Mouse (Mus musculus) embryonic facial prominence, embryonic 15.5 days (tissue): ENCODE measurements around the gene Lsm7. TPM values are rescaled to one million over a fixed set of nuclear protein-coding genes. Genes with fewer than 3 reads are reported as not detected.
"Not testable (repeated sequence)": the region's sequence is repeated elsewhere in the genome, so short reads cannot be mapped to it uniquely, and the experiment has no call there.

Experiments used
- ATAC-seq: fragments of 200-750 bp; cut with Nextera tagmentation; 2 replicates; pipeline ENCODE4 v1.8.0; 2017; ENCODE audit warnings: low read depth, moderate TSS enrichment; ENCODE audit not compliant: insufficient number of reproducible peaks, low FRiP score, low TSS enrichment
- H3K27ac ChIP-seq: fragments of 300-500 bp; sonication (generic); replicated peaks from 2 replicates; pipeline ENCODE4 v1.5.1; 2015; ENCODE audit warnings: mild to moderate bottlenecking, inconsistent platforms
- H3K27me3 ChIP-seq: fragments of 300-500 bp; sonication (generic); 2 replicates; pipeline ENCODE4 v1.6.1; 2015; ENCODE audit warnings: inconsistent platforms
- H3K36me3 ChIP-seq: fragments of 300-500 bp; sonication (generic); 2 replicates; pipeline ENCODE4 v1.6.1; 2015; ENCODE audit warnings: mild to moderate bottlenecking, inconsistent platforms
- H3K4me1 ChIP-seq: fragments of 300-500 bp; sonication (generic); 2 replicates; pipeline ENCODE4 v1.6.1; 2015; ENCODE audit warnings: inconsistent platforms
- H3K4me2 ChIP-seq: fragments of 300-500 bp; sonication (generic); replicated peaks from 2 replicates; pipeline ENCODE4 v1.6.1; 2015; ENCODE audit warnings: mild to moderate bottlenecking, inconsistent platforms
- H3K4me3 ChIP-seq: fragments of 300-500 bp; sonication (generic); replicated peaks from 2 replicates; pipeline ENCODE4 v1.5.1; 2015; ENCODE audit warnings: mild to moderate bottlenecking, inconsistent platforms
- H3K9ac ChIP-seq: fragments of 300-500 bp; sonication (generic); 2 replicates; pipeline ENCODE4 v1.6.1; 2015; ENCODE audit warnings: inconsistent platforms
- H3K9me3 ChIP-seq: fragments of 300-500 bp; sonication (generic); replicated peaks from 2 replicates; pipeline ENCODE4 v1.6.1; 2016; ENCODE audit warnings: inconsistent platforms
- WGBS: fragments of 180-500 bp; shearing (Covaris S2); methylation state at CpG from one replicate; pipeline ENCODE4 v1.1.7; 2015; 5-methylcytosine and 5-hydroxymethylcytosine counted together
- polyA plus RNA-seq: library from polyadenylated mRNA; unstranded; fragments of >200 nt; fragmentation: Nextera tagmentation; extraction: Ambion mirVana; gene quantifications from 2 replicates; pipeline ENCODE4 v1.2.1, GENCODE M21; 2015

The Lsm7 gene
- polyA plus RNA-seq, 1 experiment from 2014 or later: 252 TPM

DNA sequence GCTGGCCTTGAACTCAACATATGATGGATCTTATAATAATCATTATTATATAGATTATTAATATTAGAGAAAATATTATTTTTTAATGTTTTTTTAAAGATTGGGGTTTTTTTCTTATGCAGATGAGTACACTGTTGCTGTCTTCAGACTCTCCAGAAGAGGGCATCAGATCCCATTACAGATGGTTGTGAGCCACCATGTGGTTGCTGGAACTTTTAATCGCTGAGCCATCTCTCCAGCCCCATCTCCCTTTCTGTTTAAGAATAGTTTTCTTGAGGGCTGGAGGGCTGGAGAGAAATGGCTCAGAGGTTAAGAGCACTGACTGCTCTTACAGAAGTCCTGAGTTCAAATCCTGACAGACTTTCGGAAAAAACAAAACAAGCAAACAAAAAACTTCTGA, 33.0 kb downstream of the Lsm7 start:
- Histone ChIP-seq H3K27me3 (no peaks in the 10 kb centered on the region), H3K4me1 (no peaks in the 10 kb centered on the region), H3K36me3 (no peaks in the 10 kb centered on the region), H3K27ac (no peak overlapping the region), H3K4me2 (no peak overlapping the region), H3K4me3 (no peak overlapping the region), H3K9me3 (no peaks in the 10 kb centered on the region), H3K9ac (no peak overlapping the region)
- no peak for ATAC-seq
- 45% methylated on average over 2 of the region's 2 CpGs for WGBS

DNA sequence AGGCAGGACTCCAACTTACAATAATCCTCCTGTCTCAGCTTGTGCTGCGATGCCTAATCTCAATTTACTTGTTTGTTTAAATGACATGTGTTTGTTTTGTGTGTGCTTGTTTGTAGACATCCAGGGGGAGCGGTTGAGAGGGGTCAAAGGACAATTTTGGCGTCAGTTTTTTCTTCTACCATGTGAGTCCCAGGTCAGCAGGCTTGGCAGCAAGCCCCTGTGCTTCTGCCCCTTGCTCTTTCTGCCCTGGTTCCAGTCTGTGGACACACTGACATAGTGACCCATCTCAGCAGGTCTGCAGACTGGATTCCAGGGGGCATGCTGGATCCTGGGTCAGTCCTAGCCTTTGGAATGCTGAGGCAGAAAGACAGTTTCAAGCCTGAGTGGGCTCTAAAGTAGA, 35.6 kb downstream of the Lsm7 start:
- Histone ChIP-seq H3K4me2 (no peak overlapping the region), H3K4me1 (no peaks in the 10 kb centered on the region), H3K4me3 (no peak overlapping the region), H3K9me3 (no peaks in the 10 kb centered on the region), H3K27me3 (no peaks in the 10 kb centered on the region), H3K27ac (0 out of 2 replicates have a peak overlapping the region, but pooled peaks have one; percentile 1), H3K36me3 (no peaks in the 10 kb centered on the region), H3K9ac (no peak overlapping the region)
- ATAC-seq: no peak
- 48% methylated on average over 3 of the region's 3 CpGs for WGBS

DNA sequence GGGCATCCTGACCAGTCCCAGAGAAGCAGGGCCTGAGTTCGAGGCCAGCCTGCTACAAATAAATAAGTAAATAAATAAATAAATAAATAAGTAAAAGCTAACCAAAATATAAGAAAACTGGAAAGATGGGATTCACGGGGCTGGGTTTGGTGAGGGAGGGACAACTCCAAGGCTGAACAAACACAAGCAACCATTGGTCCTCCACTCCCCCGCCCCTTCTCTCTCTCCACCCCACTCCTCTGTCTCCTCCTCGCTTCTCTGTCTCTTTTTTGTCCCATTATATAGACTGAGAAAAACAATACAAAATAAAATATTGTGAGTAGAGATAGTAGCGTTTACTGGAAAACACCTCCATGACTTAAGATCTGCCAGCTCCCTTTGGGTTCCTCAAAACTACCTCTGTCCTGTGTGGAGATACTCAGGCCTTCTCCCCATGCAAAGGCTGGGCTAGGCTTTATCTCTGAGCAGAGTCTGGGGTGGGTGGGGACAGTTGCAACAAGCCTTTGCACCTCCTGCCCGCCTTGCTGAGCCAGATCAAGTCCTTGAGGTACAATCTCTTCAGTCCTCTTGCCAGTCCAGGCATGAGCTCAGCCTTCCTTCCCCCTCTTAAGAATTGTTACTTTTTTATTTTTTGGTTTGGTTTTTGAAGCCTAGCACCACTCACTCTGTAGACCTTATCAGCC, 36.3 kb downstream of the Lsm7 start:
- no peaks in the 10 kb centered on the region for H3K36me3 ChIP-seq
- H3K27me3 ChIP-seq: no peaks in the 10 kb centered on the region
- H3K4me2 ChIP-seq: no peak overlapping the region
- ATAC-seq: no peak
- WGBS: 49% methylated on average over 6 of the region's 6 CpGs
- H3K4me1 ChIP-seq: no peaks in the 10 kb centered on the region
- H3K4me3 ChIP-seq: no peak overlapping the region
- no peak overlapping the region for H3K27ac ChIP-seq
- H3K9me3 ChIP-seq: no peaks in the 10 kb centered on the region
- H3K9ac ChIP-seq: no peak overlapping the region

DNA sequence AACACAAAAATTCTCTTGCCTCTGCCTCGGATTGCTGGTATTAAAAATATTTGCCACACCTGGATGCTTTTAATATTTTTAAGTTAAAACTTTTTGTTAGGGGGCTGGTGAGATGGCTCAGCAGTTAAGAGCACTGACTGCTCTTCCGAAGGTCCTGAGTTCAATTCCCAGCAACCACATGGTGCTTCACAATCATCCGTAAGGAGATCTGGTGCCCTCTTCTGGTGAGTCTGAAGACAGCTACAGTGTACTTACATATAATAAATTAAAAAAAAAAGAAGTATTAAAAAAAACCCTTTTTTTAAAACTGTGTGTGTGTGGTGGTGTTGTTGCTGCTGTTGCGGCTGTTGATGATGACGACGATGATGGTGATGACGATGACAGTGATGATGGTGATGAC, 37.1 kb downstream of the Lsm7 start:
- not testable (repeated sequence) for H3K36me3 ChIP-seq

DNA sequence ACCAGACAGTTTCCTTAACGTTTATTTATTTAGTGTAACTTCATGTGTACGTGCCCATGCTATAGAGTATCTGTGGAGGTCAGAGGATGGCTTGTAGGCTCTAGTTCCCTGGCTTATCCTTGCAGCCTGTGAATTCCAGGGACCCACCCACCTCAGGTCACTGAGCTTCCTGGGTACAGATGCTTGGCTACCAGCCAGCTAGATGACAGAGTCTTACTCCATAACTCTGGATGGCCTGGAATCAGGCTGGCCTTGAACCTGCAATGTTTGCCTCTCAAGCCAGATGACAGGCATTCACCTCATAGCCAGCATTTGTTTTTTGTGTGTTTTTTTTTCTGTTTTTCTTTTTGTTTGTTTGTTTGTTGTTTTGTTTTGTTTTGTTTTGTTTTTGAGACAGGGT, 37.8 kb downstream of the Lsm7 start:
- H3K27me3 ChIP-seq: no peaks in the 10 kb centered on the region
- H3K36me3 ChIP-seq: no peaks in the 10 kb centered on the region
- no peak overlapping the region for H3K27ac ChIP-seq
- no peak overlapping the region for H3K9ac ChIP-seq
- no peaks in the 10 kb centered on the region for H3K9me3 ChIP-seq
- H3K4me1 ChIP-seq: no peaks in the 10 kb centered on the region
- 59% methylated on average over 2 of the region's 2 CpGs for WGBS
- no peak overlapping the region for H3K4me3 ChIP-seq
- H3K4me2 ChIP-seq: no peak overlapping the region
- ATAC-seq: no peak

More for the DNA sequence above, 37.1 kb downstream of the Lsm7 start:
- not testable (repeated sequence) for H3K9ac ChIP-seq, ATAC-seq, H3K27me3 ChIP-seq, H3K9me3 ChIP-seq, H3K4me1 ChIP-seq, H3K4me3 ChIP-seq, H3K4me2 ChIP-seq, H3K27ac ChIP-seq
- WGBS: 81% methylated on average over 7 of the region's 7 CpGs

DNA sequence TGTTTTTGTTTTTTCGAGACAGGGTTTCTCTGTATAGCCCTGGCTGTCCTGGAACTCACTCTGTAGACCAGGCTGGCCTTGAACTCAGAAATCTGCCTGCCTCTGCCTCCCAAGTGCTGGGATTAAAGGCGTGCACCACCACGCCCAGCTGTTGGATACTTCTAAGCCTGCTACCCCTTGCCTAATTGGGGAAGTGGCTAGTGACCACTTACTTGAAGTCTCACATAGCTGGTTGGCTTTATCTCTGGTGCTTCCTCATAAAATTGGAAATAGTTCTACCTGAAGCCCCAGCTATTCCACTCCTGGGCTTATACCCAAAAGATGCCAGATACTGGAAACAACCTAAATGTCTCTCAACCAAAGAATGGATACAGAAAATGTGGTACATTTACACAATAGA, 38.7 kb downstream of the Lsm7 start:
- not testable (repeated sequence) for ATAC-seq, H3K4me1 ChIP-seq, H3K27ac ChIP-seq, H3K27me3 ChIP-seq, H3K36me3 ChIP-seq, H3K9ac ChIP-seq, H3K9me3 ChIP-seq, H3K4me2 ChIP-seq, H3K4me3 ChIP-seq
- 77% methylated on average over 3 of the region's 3 CpGs for WGBS

DNA sequence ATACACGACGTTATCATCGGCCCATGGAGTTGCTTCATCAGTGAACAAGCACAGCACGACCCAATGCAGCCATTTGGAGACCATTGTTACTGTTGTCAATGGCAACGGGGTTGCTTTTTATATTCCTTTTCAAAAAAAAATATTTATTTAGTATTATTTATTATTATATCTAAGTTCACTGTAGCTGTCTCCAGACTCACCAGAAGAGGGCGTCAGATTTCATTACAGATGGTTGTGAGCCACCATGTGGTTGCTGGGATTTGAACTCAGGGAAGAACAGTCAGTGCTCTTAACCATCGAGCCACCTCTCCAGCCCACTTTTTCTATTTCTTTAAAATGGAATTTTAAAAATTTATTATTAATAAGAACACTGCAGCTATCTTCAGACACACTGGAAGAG, 40.2 kb downstream of the Lsm7 start:
- no peak for ATAC-seq
- Histone ChIP-seq H3K9me3 (no peaks in the 10 kb centered on the region), H3K4me2 (no peak overlapping the region), H3K27ac (no peak overlapping the region), H3K9ac (no peak overlapping the region), H3K27me3 (peaks cover 9% of the 10 kb centered on the region), H3K4me1 (peaks cover 6% of the 10 kb centered on the region), H3K4me3 (no peak overlapping the region), H3K36me3 (no peaks in the 10 kb centered on the region)
- 63% methylated on average over 7 of the region's 7 CpGs for WGBS

DNA sequence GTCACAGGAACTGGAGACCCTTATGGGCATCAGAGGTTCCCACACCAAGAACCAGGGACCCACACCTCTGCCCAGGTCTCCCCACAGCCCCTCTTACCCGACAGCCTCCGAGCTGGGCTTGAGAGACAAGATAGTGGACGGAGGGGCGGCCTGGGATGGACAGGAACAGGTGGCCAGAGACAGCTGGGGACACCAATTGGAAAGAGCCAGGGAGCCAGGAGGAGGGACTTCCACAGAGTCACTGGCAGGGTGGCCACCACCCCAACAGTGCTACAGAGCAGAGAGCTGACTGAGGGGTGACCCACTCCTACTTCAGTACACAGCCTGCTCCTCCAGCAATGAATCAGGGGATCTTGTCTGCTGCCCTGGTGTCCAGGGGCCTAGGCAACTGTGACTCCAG, 41.6 kb downstream of the Lsm7 start, which contains the start of gene Jsrp1:
Gene Jsrp1, minus strand, starts transcription at position 133 of the 400 bp plus-strand sequence.
- H3K4me1 ChIP-seq: peaks cover 17% of the 10 kb centered on the region
- H3K4me3 ChIP-seq: no peak within 1 kb of the TSS
- no peak for ATAC-seq
- 0 out of 2 replicates have a peak within 1 kb of the TSS, but pooled peaks have one; percentile 28 for H3K27ac ChIP-seq
- WGBS: 58% methylated on average over 4 of the region's 4 CpGs
- H3K4me2 ChIP-seq: no peak within 1 kb of the TSS
- no peak within 1 kb of the TSS for H3K9ac ChIP-seq
- peaks cover 22% of the 10 kb centered on the region for H3K27me3 ChIP-seq
- no peaks in the 10 kb centered on the region for H3K36me3 ChIP-seq
- no peaks in the 10 kb centered on the region for H3K9me3 ChIP-seq

DNA sequence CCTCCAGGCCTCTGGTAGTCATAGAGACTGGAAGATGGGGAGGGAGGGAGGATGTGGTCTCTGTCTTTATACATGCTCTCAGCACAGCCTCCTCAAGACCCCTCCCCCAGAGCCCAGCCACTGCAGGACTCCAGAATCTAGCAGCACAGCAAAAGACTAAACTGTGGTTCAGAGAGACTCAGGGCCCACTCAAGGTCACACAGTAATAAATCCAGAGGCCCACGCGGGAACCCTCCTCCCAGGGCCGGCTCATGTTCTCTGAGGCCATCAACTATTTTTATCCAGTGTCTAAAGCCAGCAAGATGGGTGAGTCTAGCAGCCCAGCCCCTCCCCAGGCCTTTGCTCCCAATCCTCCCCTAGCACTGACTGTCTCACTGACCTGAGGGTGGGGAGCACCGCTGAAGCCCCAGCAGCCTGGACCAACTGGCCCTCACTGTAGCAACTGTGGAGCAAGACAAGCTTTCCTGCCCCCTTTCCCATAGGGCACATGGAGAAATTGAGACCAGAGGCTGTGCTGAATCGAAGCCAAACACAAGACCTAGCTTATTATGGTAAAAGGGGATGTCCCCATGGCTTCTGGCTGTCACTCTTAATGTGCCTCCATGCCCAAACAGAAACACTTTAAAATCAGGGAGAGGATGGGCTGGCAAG, 42.5 kb downstream of the Lsm7 start:
- peaks cover 26% of the 10 kb centered on the region for H3K27me3 ChIP-seq
- WGBS: 44% methylated on average over 5 of the region's 5 CpGs
- no peak overlapping the region for H3K4me2 ChIP-seq
- 0 out of 2 replicates have a peak overlapping the region, but pooled peaks have one; percentile 28 for H3K27ac ChIP-seq
- H3K9ac ChIP-seq: no peak overlapping the region
- H3K36me3 ChIP-seq: no peaks in the 10 kb centered on the region
- no peak for ATAC-seq
- H3K4me3 ChIP-seq: no peak overlapping the region
- H3K9me3 ChIP-seq: no peaks in the 10 kb centered on the region
- peaks cover 26% of the 10 kb centered on the region for H3K4me1 ChIP-seq

DNA sequence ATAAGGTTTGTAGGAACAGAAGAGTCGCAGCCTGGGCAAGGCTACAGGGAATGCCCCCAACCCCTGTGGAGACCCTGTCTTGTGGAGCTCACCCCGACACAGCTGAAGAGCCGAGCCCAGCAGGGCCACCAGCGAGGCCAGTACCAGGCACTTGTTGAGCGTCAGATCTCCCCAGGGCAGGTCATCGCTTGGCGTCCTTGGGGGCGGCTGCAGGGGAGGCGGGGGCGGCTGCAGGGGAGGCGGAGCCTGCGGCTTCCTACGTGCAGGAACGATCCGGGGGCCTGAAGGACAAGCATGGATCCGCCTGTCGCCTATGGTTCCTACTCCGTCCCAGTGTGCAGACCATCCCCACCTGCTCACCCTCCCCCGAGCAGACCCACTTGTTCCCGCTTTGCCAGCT, 44.9 kb downstream of the Lsm7 start:
- Histone ChIP-seq H3K36me3 (0 out of 2 replicates have a peak, but pooled peaks cover 4% of the 10 kb centered on the region), H3K4me3 (no peak overlapping the region), H3K4me2 (peak overlapping the region; percentile 23; the same call in 1 of the 2 replicates), H3K9me3 (no peaks in the 10 kb centered on the region), H3K27me3 (peaks cover 26% of the 10 kb centered on the region), H3K27ac (no peak overlapping the region), H3K4me1 (peaks cover 44% of the 10 kb centered on the region), H3K9ac (no peak overlapping the region)
- ATAC-seq: no peak
- 4% methylated on average over 20 of the region's 20 CpGs for WGBS

DNA sequence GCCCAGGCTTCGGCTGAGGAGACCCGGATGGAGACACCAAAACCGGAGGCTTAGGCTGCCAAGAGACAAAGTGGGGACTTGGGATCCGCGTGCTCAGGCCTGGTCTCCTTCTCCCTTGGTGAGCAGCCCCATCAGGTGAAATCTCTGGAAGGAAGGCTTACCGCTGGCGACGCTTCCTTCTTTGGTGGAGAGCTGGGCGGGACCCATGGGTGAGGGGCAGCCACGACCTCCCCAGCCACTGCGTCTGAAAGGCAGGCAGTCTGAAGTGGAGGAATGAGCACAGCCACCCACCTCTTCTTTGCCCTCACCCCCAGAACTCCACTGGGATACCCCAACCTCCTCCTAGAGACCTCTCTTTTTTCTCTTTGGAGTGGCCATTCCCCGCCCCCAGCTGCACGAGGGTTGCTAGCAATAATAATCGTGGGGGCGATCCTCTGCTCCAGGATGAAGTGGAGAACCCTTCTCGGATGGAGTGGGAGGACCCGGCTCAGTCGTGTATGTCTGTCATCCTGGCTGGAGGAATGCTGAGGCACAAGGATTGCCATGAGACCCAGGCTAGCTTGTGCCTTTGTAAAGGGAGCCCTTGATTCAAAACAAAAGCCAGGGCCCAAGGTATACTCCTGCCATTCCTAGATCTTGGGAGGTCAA, 45.9 kb downstream of the Lsm7 start:
- Histone ChIP-seq H3K9ac (no peak overlapping the region), H3K4me1 (peaks cover 44% of the 10 kb centered on the region), H3K4me2 (peak overlapping the region; percentile 92), H3K27ac (no peak overlapping the region), H3K4me3 (peak overlapping the region; percentile 15), H3K27me3 (peaks cover 26% of the 10 kb centered on the region), H3K9me3 (no peaks in the 10 kb centered on the region), H3K36me3 (peaks cover 13% of the 10 kb centered on the region)
- no peak for ATAC-seq
- 8% methylated on average over 17 of the region's 18 CpGs for WGBS
